Mouse (Mus musculus) heart, postnatal 0 days (tissue): Measurements from ENCODE around the gene Kif18b.

ENCODE experiments used
- CTCF ChIP-seq: IDR thresholded peaks from 2 replicates; pipeline ENCODE4 v1.5.1; 2016; ENCODE audit warnings: antibody characterized with exemption, control low read depth, low read depth
- EP300 ChIP-seq: IDR thresholded peaks from 2 replicates; pipeline ENCODE4 v1.6.1; 2016; ENCODE audit warnings: antibody characterized with exemption, low read depth

DNA sequence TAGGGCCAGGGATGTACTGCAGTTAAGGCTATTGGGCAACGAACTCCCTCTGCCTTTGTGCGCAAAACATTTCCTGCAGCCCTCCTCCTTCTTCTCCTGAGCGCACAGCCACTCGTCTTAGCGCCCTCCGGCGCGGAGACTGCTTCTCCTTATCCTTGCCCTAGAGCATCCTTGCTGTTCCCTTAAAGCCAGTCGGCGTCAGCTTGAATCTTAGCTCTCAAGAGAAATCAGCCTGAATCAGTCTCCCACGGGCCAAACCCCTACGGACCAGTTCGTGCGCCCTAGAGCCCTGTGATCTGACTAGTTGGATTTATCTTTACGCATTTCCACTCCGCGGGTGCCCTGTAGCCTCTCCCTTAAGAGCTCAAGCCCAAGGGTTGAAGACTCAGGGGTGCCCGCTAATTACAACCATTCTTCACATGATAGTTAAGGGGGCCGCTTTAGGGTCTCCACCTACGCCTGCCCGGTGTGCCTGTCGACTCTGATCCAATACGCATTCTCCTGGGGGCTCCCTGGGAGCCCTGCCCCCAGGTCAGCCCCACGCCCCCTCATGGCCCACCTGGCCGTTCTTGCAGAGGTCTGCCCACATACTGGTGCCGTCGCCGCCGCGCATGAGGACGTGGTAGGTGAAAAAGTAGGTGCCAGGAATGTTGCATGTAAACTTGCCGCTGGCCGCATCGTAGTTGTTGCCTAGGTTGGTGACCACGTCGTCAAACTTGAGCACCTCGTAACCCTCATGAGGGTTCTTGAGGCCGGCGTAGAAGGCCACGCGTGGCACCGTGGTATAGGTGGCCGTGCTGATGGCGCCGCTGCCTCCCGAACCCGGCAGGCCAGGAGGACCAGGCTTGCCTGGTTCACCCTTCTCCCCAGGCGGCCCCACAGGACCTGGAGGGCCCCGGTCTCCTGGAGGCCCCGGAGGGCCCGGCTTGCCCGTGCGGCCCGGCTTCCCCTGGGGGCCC, 20.7 kb upstream of the Kif18b start:
- TF ChIP-seq CTCF: no peak
- TF ChIP-seq EP300: no peak
